Mouse (Mus musculus) bone marrow, adult 2 months (tissue): Measurements from ENCODE around the gene Aunip. TPM values are rescaled to one million over a fixed set of nuclear protein-coding genes. Genes with fewer than 3 reads are reported as not detected.
A peak's percentile ranks its signal among the peaks of the same experiment; 100 is the strongest.

Experiments used
- H3K27ac ChIP-seq: fragments of 200-500 bp; 2 replicates; pipeline ENCODE4 v1.5.1; 2012; ENCODE audit warnings: low read depth, mild to moderate bottlenecking, control low read depth, inconsistent platforms, low read length; ENCODE audit not compliant: control insufficient read depth, poor library complexity, insufficient read depth
- H3K4me1 ChIP-seq: fragments of 200-500 bp; 2 replicates; pipeline ENCODE4 v1.6.1; 2011; ENCODE audit warnings: low read length; ENCODE audit not compliant: control insufficient read depth, insufficient read depth
- H3K4me3 ChIP-seq: fragments of 200-500 bp; replicated peaks from 2 replicates; pipeline ENCODE3; 2011; ENCODE audit warnings: mild to moderate bottlenecking, low read depth, low read length, control low read depth; ENCODE audit not compliant: control insufficient read depth
- CTCF ChIP-seq: fragments of 200-500 bp; IDR thresholded peaks from 2 replicates; pipeline ENCODE4 v1.5.1; 2011; ENCODE audit warnings: low read length, control low read depth; ENCODE audit not compliant: control insufficient read depth, insufficient read depth
- POLR2A ChIP-seq: fragments of 200-500 bp; IDR thresholded peaks from 2 replicates; pipeline ENCODE4 v1.6.1; 2011; ENCODE audit warnings: low read depth, mild to moderate bottlenecking, control low read depth, low read length, borderline replicate concordance; ENCODE audit not compliant: control insufficient read depth
- WGBS: fragments of 180-500 bp; shearing (Covaris S2); methylation state at CpG from one replicate; pipeline ENCODE4 v1.1.7; 2018; 5-methylcytosine and 5-hydroxymethylcytosine counted together
- polyA plus RNA-seq: library from polyadenylated mRNA; stranded (reverse); fragments of >200 nt; gene quantifications from 2 replicates; pipeline ENCODE4 v1.2.4, GENCODE M21; 2011; ENCODE audit warnings: low replicate concordance; ENCODE audit not compliant: missing spikeins, insufficient read depth, insufficient read length

The Aunip gene
- polyA plus RNA-seq, 1 experiment = 13.9 TPM

GRCm38 (mm10) chr4:134481270-134481669, 29.5 kb upstream of the Aunip start:
- 30% methylated on average over 6 of the region's 6 CpGs for WGBS
- no peak overlapping the region for H3K4me3 ChIP-seq
- no peak overlapping the region for H3K27ac ChIP-seq
- H3K4me1 ChIP-seq = peaks cover 4% of the 10 kb centered on the region; the same call in 1 of the 2 replicates
- TF ChIP-seq CTCF (no peak), POLR2A (no peak)

DNA sequence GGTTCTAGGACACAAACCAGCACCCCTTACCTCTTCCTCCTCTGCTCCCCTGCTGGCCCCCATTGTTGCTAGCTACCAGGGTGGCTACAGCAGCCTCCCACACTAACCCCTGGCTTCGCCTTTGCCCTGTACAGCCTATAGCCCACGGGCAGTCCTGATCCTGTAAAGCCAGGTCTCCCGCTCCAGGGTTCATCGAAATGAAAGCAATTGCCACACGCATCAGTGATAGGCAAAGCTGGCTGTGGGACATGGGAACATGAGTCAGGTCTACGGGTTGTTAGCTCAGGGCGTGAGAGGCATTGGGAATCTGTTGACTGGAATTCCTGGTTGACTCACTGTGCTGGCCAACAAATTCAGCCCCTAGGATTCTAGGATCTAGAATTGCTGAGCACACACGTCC, 28.4 kb upstream of the Aunip start:
- Histone ChIP-seq H3K4me1 (peaks cover 4% of the 10 kb centered on the region; the same call in 1 of the 2 replicates), H3K27ac (0 out of 2 replicates have a peak overlapping the region, but pooled peaks have one; percentile 13), H3K4me3 (no peak overlapping the region)
- TF ChIP-seq CTCF (no peak), POLR2A (no peak)
- WGBS = 76% methylated on average over 8 of the region's 8 CpGs

DNA sequence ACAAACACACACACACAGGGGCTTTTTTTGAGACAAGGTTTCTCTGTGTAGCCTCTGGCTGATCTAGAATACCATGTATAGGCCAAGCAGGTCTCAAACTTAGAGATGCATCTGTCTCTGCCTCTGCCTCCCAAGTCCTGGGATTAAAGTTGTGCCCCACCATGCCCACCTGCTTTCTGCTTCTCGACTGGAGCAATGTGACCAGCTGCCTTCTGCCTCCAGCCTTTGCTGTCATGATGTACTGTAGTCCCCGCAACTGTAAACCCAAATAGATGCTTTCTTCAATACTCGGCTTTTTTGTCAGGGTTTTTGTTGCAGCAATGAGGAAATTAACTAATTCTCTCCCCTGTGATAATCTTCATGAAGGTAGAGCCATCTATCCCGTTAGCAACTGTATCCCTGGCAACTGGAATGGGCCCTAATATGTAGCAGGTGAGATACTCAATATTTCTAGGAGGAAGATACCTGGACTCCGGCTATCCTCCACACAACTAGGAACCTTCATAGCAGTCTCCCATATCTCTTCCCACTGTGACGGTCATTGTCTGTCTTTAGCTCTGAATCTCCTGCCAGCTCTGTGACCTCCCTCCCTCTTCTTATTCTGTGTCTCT, 27.6 kb upstream of the Aunip start:
- WGBS = 63% methylated on average over 6 of the region's 6 CpGs
- Histone ChIP-seq H3K4me3 (no peak overlapping the region), H3K4me1 (peaks cover 3% of the 10 kb centered on the region; the same call in 1 of the 2 replicates), H3K27ac (no peak overlapping the region)
- TF ChIP-seq CTCF = no peak

- Histone ChIP-seq H3K4me3 (no peak overlapping the region), H3K4me1 (peaks cover 3% of the 10 kb centered on the region; the same call in 1 of the 2 replicates), H3K27ac (no peak overlapping the region)
- TF ChIP-seq CTCF (no peak), POLR2A (no peak)
- 67% methylated on average over 6 of the region's 6 CpGs for WGBS
Measured at GRCm38 (mm10) chr4:134483696-134484095, 27.1 kb upstream of the Aunip start.

GRCm38 (mm10) chr4:134484231-134484630, 26.6 kb upstream of the Aunip start:
- 72% methylated on average over 10 of the region's 10 CpGs for WGBS
- Histone ChIP-seq H3K4me1 (peaks cover 3% of the 10 kb centered on the region; the same call in 1 of the 2 replicates), H3K27ac (no peak overlapping the region), H3K4me3 (no peak overlapping the region)
- TF ChIP-seq POLR2A (no peak), CTCF (no peak)

GRCm38 (mm10) chr4:134485151-134485900, 25.5 kb upstream of the Aunip start:
- WGBS = 83% methylated on average over 5 of the region's 5 CpGs
- TF ChIP-seq CTCF (no peak), POLR2A (no peak)
- H3K4me1 ChIP-seq = peaks cover 3% of the 10 kb centered on the region; the same call in 1 of the 2 replicates
- H3K27ac ChIP-seq = no peak overlapping the region
- H3K4me3 ChIP-seq = no peak overlapping the region

- WGBS = 90% methylated on average over 5 of the region's 5 CpGs
- no peak overlapping the region for H3K27ac ChIP-seq
Measured at GRCm38 (mm10) chr4:134488211-134488610, 22.6 kb upstream of the Aunip start.

DNA sequence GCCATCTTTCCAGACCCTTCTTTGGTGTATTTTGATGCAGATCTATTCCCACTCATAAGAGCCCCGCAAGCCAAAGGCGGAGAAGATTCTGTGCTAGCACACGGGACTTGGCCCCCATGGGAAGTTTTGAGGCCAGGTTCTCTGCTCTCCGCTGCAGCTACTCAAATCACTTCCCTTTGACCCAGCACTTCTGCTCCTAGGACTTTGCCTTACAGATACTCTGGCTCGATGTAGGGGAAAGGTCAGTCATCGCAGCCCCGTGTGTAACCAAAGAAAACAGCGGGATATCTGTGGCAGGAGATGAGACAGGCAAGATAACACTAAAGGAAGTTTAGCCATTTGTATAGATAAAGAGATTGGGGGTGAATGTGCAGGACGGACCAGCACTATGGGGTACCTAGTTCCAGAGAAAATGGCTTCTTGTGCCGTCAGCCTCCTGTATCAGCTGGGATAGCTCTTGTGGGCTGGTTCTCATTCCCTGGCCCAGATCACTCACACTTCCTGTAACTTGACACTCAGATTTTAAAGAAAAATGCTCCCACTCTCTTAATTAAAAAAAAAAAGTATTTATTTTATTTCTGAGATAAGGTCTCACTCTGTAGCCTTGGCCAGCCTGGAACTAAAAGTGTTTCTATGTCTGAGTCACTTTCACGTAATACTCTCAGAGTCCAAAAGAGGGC, 20.7 kb upstream of the Aunip start:
- Histone ChIP-seq H3K4me1 (peaks cover 5% of the 10 kb centered on the region), H3K4me3 (no peak overlapping the region), H3K27ac (no peak overlapping the region)
- 55% methylated on average over 11 of the region's 11 CpGs for WGBS
- TF ChIP-seq POLR2A (no peak), CTCF (no peak)

More at GRCm38 (mm10) chr4:134488211-134488610, 22.6 kb upstream of the Aunip start:
- TF ChIP-seq POLR2A = no peak
- TF ChIP-seq CTCF = no peak
- Histone ChIP-seq H3K4me1 (peaks cover 1% of the 10 kb centered on the region; the same call in 1 of the 2 replicates), H3K4me3 (no peak overlapping the region)
